Mouse (Mus musculus): ENCODE results near the gene Dnajc17. TPM values are rescaled to one million over a fixed set of nuclear protein-coding genes. Genes with fewer than 3 reads are reported as not detected.

Gene Dnajc17
- polyA plus RNA-seq, 1 experiment from 2014 or later, result 11.8 TPM

DNA sequence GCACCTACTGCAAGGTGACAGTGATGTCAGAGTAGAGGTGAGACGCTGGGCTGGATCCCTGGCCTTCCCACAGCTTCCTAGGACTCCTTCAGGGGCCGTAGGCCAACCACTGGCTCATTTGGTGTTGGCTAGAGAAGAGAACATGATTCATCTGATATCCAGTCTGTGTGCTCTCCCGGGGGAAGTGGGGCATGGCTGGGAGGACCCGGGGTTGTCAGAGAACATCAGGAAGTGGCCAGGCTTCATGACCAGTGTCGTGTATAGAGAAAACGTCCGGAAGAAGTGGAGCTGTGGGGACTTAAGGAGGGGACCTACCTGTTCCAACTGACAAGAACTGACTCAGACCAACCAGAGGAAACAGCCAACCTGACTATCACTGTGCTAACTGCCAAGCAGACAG is 36.7 kb upstream of the Dnajc17 start:
- Histone ChIP-seq H3K9ac (replicated peaks; ENCODE audit: low read depth) (no peak overlapping the region), H3K9me3 (ENCODE audit: low read length) (no peaks in the 10 kb centered on the region), H3K27ac (ENCODE audit: low read length) (no peak overlapping the region), H3K4me1 (ENCODE audit: insufficient read depth, low read depth, low read length) (no peaks in the 10 kb centered on the region), H3K27me3 (replicated peaks; ENCODE audit: insufficient read depth, low read length) (no peaks in the 10 kb centered on the region), H3K36me3 (ENCODE audit: insufficient read depth, low read length) (no peaks in the 10 kb centered on the region), H3K4me2 (replicated peaks; ENCODE audit: low read depth, low read length) (no peak overlapping the region), H3K4me3 (ENCODE audit: low read depth, low read length) (no peak overlapping the region)
- TF ChIP-seq EP300 (IDR thresholded peaks at IDR 0.05), result no peak
- TF ChIP-seq CTCF (IDR thresholded peaks at IDR 0.05), result no peak
- ATAC-seq (no peak), DNase-seq (ENCODE audit: low spot score) (no peak)
- WGBS, result 76% methylated on average over 7 of the region's 7 CpGs

DNA sequence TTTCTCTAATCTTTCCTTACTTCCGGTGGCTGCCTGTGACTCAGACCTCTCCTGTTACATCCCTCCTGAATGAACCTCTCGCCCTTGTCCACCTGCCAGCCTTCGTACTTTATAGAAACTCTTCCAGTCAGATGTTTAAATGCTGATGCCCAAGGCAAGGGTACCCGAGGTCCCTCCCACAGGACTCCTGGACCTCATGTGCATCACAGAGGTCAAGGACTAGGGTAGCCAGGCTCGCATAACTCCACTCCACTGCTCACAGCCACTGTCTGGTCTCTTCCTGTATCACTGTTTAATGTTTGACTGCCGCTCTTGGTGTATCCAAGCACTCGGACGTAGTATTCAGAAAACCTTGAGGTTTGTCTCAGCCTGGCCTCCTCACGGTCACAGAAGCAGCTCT is 34.0 kb upstream of the Dnajc17 start:
- DNase-seq (ENCODE audit: low spot score) (no peak), ATAC-seq (no peak)
- Histone ChIP-seq H3K27ac (ENCODE audit: low read length) (no peak overlapping the region), H3K9ac (replicated peaks; ENCODE audit: low read depth) (no peak overlapping the region), H3K27me3 (replicated peaks; ENCODE audit: insufficient read depth, low read length) (peaks cover 9% of the 10 kb centered on the region; the same call in 1 of the 2 replicates), H3K36me3 (ENCODE audit: insufficient read depth, low read length) (no peaks in the 10 kb centered on the region), H3K4me2 (replicated peaks; ENCODE audit: low read depth, low read length) (no peak overlapping the region), H3K4me3 (ENCODE audit: low read depth, low read length) (no peak overlapping the region), H3K4me1 (ENCODE audit: insufficient read depth, low read depth, low read length) (no peaks in the 10 kb centered on the region; the same call in 1 of the 2 replicates), H3K9me3 (ENCODE audit: low read length) (no peaks in the 10 kb centered on the region)
- 51% methylated on average over 9 of the region's 9 CpGs for WGBS
- TF ChIP-seq CTCF (IDR thresholded peaks at IDR 0.05), result no peak

DNA sequence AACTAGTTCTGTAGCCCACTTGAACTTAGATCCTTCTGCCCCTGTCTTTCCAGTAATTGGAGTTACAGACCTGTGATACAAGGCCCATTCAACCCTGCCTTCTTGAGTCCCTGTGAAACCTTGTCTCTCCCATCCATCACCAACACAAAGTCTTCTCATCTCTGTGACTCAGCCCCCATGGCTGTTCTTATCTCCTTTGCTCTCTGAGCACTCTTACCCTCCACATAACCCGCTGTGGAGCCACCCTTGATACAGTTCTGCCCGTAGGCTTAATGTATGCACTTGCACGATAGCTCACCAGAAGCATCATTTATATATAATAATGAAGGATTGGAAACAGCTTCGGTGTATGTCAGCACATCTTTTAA is 32.2 kb upstream of the Dnajc17 start:
- Histone ChIP-seq H3K36me3 (ENCODE audit: insufficient read depth, low read length) (no peaks in the 10 kb centered on the region), H3K27me3 (replicated peaks; ENCODE audit: insufficient read depth, low read length) (peaks cover 18% of the 10 kb centered on the region; the same call in 1 of the 2 replicates), H3K27ac (ENCODE audit: low read length) (no peak overlapping the region), H3K4me1 (ENCODE audit: insufficient read depth, low read depth, low read length) (no peaks in the 10 kb centered on the region; the same call in none of the 2 replicates), H3K4me3 (ENCODE audit: low read depth, low read length) (no peak overlapping the region), H3K9ac (replicated peaks; ENCODE audit: low read depth) (no peak overlapping the region), H3K4me2 (replicated peaks; ENCODE audit: low read depth, low read length) (no peak overlapping the region), H3K9me3 (ENCODE audit: low read length) (no peaks in the 10 kb centered on the region)
- ATAC-seq (no peak), DNase-seq (ENCODE audit: low spot score) (no peak)
- TF ChIP-seq CTCF (IDR thresholded peaks at IDR 0.05), result no peak
- no peak for TF ChIP-seq EP300 (IDR thresholded peaks at IDR 0.05)
- 75% methylated on average over 4 of the region's 4 CpGs for WGBS

DNA sequence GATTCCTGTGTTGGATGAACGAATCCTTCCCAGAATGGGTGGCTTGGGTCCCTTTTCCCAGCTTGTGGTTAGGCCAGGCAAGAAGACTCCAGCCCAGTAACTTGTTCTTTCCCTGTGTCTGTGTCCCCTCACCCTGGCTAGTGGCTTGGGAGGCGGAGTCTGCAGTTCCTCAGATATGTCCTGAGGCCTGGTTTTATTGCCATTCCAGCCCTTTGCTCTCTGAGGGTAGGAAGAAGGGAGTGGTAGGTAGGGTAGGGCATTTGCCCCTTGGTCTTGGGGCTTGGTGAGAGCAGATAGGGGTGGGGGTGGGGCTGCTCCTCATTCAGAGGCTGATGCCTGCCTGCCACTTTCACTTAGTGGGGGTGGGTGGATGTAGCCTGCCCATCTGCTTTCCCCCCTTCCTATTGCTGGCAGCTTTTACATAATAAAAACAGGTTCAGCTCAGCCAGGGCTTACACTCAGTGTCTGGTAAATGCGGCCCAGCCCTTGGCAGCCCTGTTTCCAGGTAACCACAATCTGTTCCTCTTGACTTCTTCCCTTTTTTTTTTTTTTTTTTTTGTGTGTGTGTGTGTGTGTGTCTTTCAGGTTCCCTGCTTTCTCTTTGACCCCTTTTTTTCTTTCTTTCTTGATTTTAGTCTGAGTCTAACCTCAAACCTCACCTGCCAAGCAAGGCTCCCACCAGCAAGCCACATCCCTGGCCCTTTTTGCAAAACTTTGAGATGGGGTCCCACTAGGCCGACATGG is 31.7 kb upstream of the Dnajc17 start:
- WGBS, result 61% methylated on average over 4 of the region's 4 CpGs
- Histone ChIP-seq H3K4me1 (ENCODE audit: insufficient read depth, low read depth, low read length) (no peaks in the 10 kb centered on the region; the same call in none of the 2 replicates), H3K4me2 (replicated peaks; ENCODE audit: low read depth, low read length) (no peak overlapping the region), H3K27me3 (replicated peaks; ENCODE audit: insufficient read depth, low read length) (peaks cover 18% of the 10 kb centered on the region; the same call in 1 of the 2 replicates), H3K27ac (ENCODE audit: low read length) (no peak overlapping the region), H3K9ac (replicated peaks; ENCODE audit: low read depth) (no peak overlapping the region), H3K36me3 (ENCODE audit: insufficient read depth, low read length) (no peaks in the 10 kb centered on the region), H3K4me3 (ENCODE audit: low read depth, low read length) (no peak overlapping the region), H3K9me3 (ENCODE audit: low read length) (no peaks in the 10 kb centered on the region)
- DNase-seq (ENCODE audit: low spot score), result no peak
- ATAC-seq, result no peak
- no peak for TF ChIP-seq CTCF (IDR thresholded peaks at IDR 0.05)
- no peak for TF ChIP-seq EP300 (IDR thresholded peaks at IDR 0.05)

DNA sequence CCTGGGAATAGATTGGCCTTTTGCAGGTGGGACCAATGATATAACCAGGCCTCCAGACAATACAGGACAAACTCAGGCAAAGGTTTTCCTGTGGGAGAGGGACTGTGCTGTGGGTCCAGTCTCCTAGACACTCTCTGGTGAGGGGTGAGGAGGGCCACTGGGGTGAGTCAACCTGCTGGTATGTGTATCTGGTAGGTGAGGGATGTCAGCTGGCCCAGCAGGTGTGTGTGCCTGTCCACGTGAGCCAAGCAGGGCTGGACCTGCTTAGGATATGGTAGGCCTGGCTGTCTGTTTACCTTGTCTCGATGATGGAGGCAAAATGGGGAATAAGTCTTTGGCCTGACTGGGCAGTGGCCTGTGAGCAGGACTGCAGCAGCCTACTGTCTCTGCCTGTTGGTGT is 30.1 kb upstream of the Dnajc17 start:
- ATAC-seq (peak; percentile 54), DNase-seq (ENCODE audit: low spot score) (peak; percentile 68)
- TF ChIP-seq EP300 (IDR thresholded peaks at IDR 0.05) (no peak), CTCF (IDR thresholded peaks at IDR 0.05) (no peak)
- H3K27ac ChIP-seq (ENCODE audit: low read length), result 0 out of 2 replicates have a peak overlapping the region, but pooled peaks have one; percentile 88
- H3K4me3 ChIP-seq (ENCODE audit: low read depth, low read length), result peak overlapping the region; percentile 53
- no peaks in the 10 kb centered on the region for H3K9me3 ChIP-seq (ENCODE audit: low read length)
- peak overlapping the region; percentile 56; the same call in 1 of the 2 replicates for H3K9ac ChIP-seq (replicated peaks; ENCODE audit: low read depth)
- peaks cover 18% of the 10 kb centered on the region; the same call in 1 of the 2 replicates for H3K27me3 ChIP-seq (replicated peaks; ENCODE audit: insufficient read depth, low read length)
- H3K36me3 ChIP-seq (ENCODE audit: insufficient read depth, low read length), result no peaks in the 10 kb centered on the region
- WGBS, result 48% methylated on average over 2 of the region's 2 CpGs
- peak overlapping the region; percentile 72 for H3K4me2 ChIP-seq (replicated peaks; ENCODE audit: low read depth, low read length)
- no peaks in the 10 kb centered on the region; the same call in none of the 2 replicates for H3K4me1 ChIP-seq (ENCODE audit: insufficient read depth, low read depth, low read length)

DNA sequence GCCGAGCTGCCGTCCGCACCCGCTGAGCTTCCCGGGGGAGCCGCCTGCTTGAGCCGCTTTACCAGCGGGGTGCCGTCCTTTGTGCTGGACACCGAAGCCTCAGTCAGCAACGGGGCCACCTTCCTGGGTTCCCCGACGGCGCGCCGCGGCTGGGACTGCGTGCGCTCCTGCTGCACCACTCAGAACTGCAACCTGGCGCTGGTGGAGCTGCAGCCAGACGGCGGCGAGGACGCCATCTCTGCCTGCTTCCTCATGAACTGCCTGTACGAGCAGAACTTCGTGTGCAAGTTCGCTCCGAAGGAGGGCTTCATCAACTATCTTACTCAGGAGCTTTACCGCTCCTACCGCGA is 29.3 kb upstream of the Dnajc17 start:
- ATAC-seq (peak; percentile 39), DNase-seq (ENCODE audit: low spot score) (peak; percentile 24)
- Histone ChIP-seq H3K9ac (replicated peaks; ENCODE audit: low read depth) (peak overlapping the region; percentile 56), H3K36me3 (ENCODE audit: insufficient read depth, low read length) (no peaks in the 10 kb centered on the region), H3K4me3 (ENCODE audit: low read depth, low read length) (peak overlapping the region; percentile 53), H3K27ac (ENCODE audit: low read length) (peak overlapping the region; percentile 88), H3K4me2 (replicated peaks; ENCODE audit: low read depth, low read length) (peak overlapping the region; percentile 72), H3K4me1 (ENCODE audit: insufficient read depth, low read depth, low read length) (no peaks in the 10 kb centered on the region; the same call in none of the 2 replicates), H3K27me3 (replicated peaks; ENCODE audit: insufficient read depth, low read length) (peaks cover 18% of the 10 kb centered on the region; the same call in 1 of the 2 replicates), H3K9me3 (ENCODE audit: low read length) (no peaks in the 10 kb centered on the region)
- 4% methylated on average over 30 of the region's 31 CpGs for WGBS
- no peak for TF ChIP-seq CTCF (IDR thresholded peaks at IDR 0.05)
- TF ChIP-seq EP300 (IDR thresholded peaks at IDR 0.05), result no peak

Data from lung, postnatal 0 days (tissue).